Mouse (Mus musculus): Measurements from ENCODE around the gene Cnr2. TPM values are rescaled to one million over a fixed set of nuclear protein-coding genes. Genes with fewer than 3 reads are reported as not detected.

Gene Cnr2
- polyA plus RNA-seq, 1 experiment from 2014 or later, result 2.6 TPM

DNA sequence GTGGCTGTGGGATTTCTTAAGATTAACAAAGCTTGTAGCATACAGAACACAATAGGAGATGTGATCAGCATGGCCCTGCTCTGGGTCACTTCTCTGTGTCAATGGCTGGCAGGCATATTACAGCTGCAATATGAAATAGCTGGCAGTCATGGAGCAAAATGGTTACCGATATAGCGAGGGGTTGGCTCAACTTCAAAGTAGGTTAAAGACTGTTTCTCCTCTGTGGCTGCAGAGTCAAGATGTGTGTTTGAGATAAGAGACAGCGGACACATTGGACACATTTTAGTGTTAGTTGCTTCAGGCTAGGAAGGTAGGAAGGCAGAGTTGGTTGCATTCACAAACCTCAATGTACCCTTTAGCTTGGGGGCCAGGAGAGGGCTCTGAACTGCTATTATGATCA lies 11.4 kb downstream of the Cnr2 start:
- Histone ChIP-seq H3K27ac (ENCODE audit: low read depth) (no peak overlapping the region), H3K4me2 (ENCODE audit: low read depth, low read length) (no peak overlapping the region), H3K4me3 (ENCODE audit: low read depth, low read length) (no peak overlapping the region), H3K4me1 (ENCODE audit: insufficient read depth) (0 out of 2 replicates have a peak, but pooled peaks cover 7% of the 10 kb centered on the region), H3K27me3 (ENCODE audit: insufficient read depth, low read length) (no peaks in the 10 kb centered on the region), H3K9ac (replicated peaks) (no peak overlapping the region), H3K36me3 (replicated peaks; ENCODE audit: insufficient read depth, low read length) (no peaks in the 10 kb centered on the region), H3K9me3 (ENCODE audit: low read length) (no peaks in the 10 kb centered on the region)
- DNase-seq (no peak), ATAC-seq (0 out of 2 replicates have a peak, but pooled peaks have one; percentile 15)
- 44% methylated on average over 3 of the region's 3 CpGs for WGBS (ENCODE audit: insufficient replicate concordance)
- TF ChIP-seq CTCF (IDR thresholded peaks at IDR 0.05; ENCODE audit: low read depth) (no peak), EP300 (IDR thresholded peaks at IDR 0.05; ENCODE audit: low read depth) (peak; percentile 72)

DNA sequence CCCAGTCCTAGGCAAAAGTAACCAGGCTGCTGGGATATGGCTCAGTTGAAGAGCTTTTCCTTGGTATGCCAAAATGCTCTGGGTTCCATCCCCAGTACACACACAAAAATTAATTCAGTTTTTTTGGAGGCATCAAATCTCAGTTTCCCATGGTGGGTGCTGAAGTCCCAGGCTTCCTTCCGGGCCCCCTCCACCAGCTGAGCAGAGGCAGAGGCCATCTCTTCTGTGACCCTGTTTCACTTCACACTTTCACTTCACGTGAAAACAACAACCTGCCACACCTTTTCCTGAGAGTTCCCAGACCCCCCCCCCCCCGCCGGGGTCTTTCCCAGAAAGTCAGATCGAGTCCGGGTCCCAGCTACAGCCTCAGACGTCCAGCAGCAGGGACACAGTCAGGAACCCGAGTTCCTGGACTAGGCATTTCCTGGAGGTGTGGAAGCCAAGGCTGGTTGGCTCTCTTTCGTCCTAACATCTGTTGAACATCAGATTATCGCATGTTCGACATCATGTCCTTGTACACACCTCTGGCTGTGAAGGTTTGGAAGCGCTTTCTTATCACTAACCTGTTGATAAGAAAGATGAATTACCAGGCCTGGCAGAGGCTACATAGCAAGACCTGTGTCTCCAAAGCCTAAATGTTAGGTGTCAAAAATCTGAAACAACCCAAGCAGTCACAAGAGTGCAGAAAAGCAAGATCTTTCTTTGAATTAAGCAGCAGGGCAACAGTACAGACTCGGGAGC lies 14.3 kb downstream of the Cnr2 start:
- H3K9me3 ChIP-seq (ENCODE audit: low read length), result no peaks in the 10 kb centered on the region
- no peak overlapping the region for H3K4me3 ChIP-seq (ENCODE audit: low read depth, low read length)
- no peak for TF ChIP-seq CTCF (IDR thresholded peaks at IDR 0.05; ENCODE audit: low read depth)
- TF ChIP-seq EP300 (IDR thresholded peaks at IDR 0.05; ENCODE audit: low read depth), result no peak
- ATAC-seq, result no peak
- no peaks in the 10 kb centered on the region for H3K36me3 ChIP-seq (replicated peaks; ENCODE audit: insufficient read depth, low read length)
- no peak overlapping the region for H3K27ac ChIP-seq (ENCODE audit: low read depth)
- H3K4me1 ChIP-seq (ENCODE audit: insufficient read depth), result 0 out of 2 replicates have a peak, but pooled peaks cover 7% of the 10 kb centered on the region
- H3K27me3 ChIP-seq (ENCODE audit: insufficient read depth, low read length), result no peaks in the 10 kb centered on the region
- no peak overlapping the region for H3K9ac ChIP-seq (replicated peaks)
- WGBS (ENCODE audit: insufficient replicate concordance), result 42% methylated on average over 13 of the region's 13 CpGs
- DNase-seq, result no peak
- no peak overlapping the region for H3K4me2 ChIP-seq (ENCODE audit: low read depth, low read length)

DNA sequence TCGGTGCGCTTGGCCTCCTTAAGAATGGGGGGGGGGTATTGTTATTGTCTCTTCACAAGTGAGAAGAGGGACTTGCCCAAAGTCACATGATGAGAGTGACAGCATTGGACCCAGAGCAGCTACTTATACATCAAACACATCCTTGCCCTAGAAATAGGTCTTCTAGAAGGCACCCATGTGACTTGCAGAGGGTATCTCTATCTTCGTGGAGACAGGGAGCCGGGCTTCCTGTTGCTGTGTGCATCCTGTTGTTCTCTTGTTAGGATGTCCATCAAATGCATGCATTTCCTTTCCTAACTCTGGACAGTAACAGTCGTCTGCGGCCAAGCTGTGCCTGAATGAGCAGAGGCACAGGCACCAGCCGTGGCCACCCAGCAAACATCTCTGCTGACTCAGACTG lies 16.3 kb downstream of the Cnr2 start:
- Histone ChIP-seq H3K4me1 (ENCODE audit: insufficient read depth) (0 out of 2 replicates have a peak, but pooled peaks cover 7% of the 10 kb centered on the region), H3K27me3 (ENCODE audit: insufficient read depth, low read length) (no peaks in the 10 kb centered on the region), H3K27ac (ENCODE audit: low read depth) (peak overlapping the region; percentile 66), H3K4me3 (ENCODE audit: low read depth, low read length) (no peak overlapping the region), H3K36me3 (replicated peaks; ENCODE audit: insufficient read depth, low read length) (no peaks in the 10 kb centered on the region), H3K9ac (replicated peaks) (no peak overlapping the region), H3K4me2 (ENCODE audit: low read depth, low read length) (no peak overlapping the region), H3K9me3 (ENCODE audit: low read length) (no peaks in the 10 kb centered on the region)
- TF ChIP-seq CTCF (IDR thresholded peaks at IDR 0.05; ENCODE audit: low read depth) (no peak), EP300 (IDR thresholded peaks at IDR 0.05; ENCODE audit: low read depth) (peak; percentile 48; the same call in 1 of the 2 replicates)
- WGBS (ENCODE audit: insufficient replicate concordance), result 45% methylated on average over 7 of the region's 7 CpGs
- ATAC-seq (peak; percentile 74), DNase-seq (no peak)

DNA sequence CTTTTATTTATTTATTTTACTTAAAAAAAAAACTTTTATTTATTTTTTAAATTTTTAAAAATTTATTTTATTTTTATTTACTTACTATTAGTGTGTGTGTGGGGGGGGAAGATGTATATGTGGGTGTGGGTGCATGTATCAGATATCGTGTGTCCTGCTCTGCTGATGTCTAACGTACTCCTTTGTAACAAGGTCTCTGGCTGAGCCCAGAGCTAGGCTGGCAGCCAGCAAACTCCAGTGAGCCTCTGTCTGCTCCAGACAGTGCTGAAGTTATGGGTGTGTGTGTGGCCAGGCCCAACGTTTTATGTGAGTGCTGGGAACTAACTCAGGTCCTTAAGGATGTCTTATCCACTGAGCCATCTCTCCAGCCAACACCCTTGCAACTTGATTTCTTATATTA lies 17.0 kb downstream of the Cnr2 start:
- H3K9me3 ChIP-seq (ENCODE audit: low read length), result no peaks in the 10 kb centered on the region
- TF ChIP-seq EP300 (IDR thresholded peaks at IDR 0.05; ENCODE audit: low read depth) (no peak), CTCF (IDR thresholded peaks at IDR 0.05; ENCODE audit: low read depth) (no peak)
- H3K4me1 ChIP-seq (ENCODE audit: insufficient read depth), result 0 out of 2 replicates have a peak, but pooled peaks cover 7% of the 10 kb centered on the region
- H3K36me3 ChIP-seq (replicated peaks; ENCODE audit: insufficient read depth, low read length), result peaks cover 4% of the 10 kb centered on the region; the same call in 1 of the 2 replicates
- no peaks in the 10 kb centered on the region for H3K27me3 ChIP-seq (ENCODE audit: insufficient read depth, low read length)
- 41% methylated on average over 3 of the region's 3 CpGs for WGBS (ENCODE audit: insufficient replicate concordance)
- H3K27ac ChIP-seq (ENCODE audit: low read depth), result peak overlapping the region; percentile 66; the same call in 1 of the 2 replicates
- no peak overlapping the region for H3K4me3 ChIP-seq (ENCODE audit: low read depth, low read length)
- no peak overlapping the region for H3K4me2 ChIP-seq (ENCODE audit: low read depth, low read length)
- no peak for DNase-seq
- no peak for ATAC-seq
- no peak overlapping the region for H3K9ac ChIP-seq (replicated peaks)

DNA sequence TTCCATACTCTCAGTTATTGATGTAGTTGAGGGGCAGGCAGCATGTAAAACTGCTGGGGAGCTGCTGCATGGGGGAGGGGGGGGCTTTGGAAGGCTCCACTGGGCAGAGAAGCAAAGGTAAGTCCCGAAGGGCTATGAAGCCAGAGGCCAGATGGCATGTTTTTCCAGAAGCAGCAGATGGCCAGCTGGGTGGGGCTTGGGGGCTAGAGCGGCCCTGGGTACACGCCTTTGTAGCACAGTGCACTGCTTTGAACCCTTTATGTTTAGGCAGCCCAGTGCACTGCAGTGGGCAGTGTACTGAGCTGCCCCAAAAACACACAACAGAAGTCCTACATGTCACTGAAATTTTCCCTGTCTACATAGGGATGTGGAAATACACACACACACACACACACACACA lies 17.6 kb downstream of the Cnr2 start:
- 35% methylated on average over 3 of the region's 3 CpGs for WGBS (ENCODE audit: insufficient replicate concordance)
- peak; percentile 41; the same call in 1 of the 2 replicates for ATAC-seq
- Histone ChIP-seq H3K27ac (ENCODE audit: low read depth) (no peak overlapping the region; the same call in 1 of the 2 replicates), H3K27me3 (ENCODE audit: insufficient read depth, low read length) (no peaks in the 10 kb centered on the region), H3K4me2 (ENCODE audit: low read depth, low read length) (peak overlapping the region; percentile 14; the same call in 1 of the 2 replicates), H3K4me3 (ENCODE audit: low read depth, low read length) (peak overlapping the region; percentile 1; the same call in 1 of the 2 replicates), H3K9me3 (ENCODE audit: low read length) (no peaks in the 10 kb centered on the region), H3K9ac (replicated peaks) (no peak overlapping the region), H3K36me3 (replicated peaks; ENCODE audit: insufficient read depth, low read length) (peaks cover 4% of the 10 kb centered on the region; the same call in 1 of the 2 replicates), H3K4me1 (ENCODE audit: insufficient read depth) (peaks cover 7% of the 10 kb centered on the region; the same call in 1 of the 2 replicates)
- no peak for DNase-seq
- TF ChIP-seq EP300 (IDR thresholded peaks at IDR 0.05; ENCODE audit: low read depth), result no peak
- TF ChIP-seq CTCF (IDR thresholded peaks at IDR 0.05; ENCODE audit: low read depth), result no peak

DNA sequence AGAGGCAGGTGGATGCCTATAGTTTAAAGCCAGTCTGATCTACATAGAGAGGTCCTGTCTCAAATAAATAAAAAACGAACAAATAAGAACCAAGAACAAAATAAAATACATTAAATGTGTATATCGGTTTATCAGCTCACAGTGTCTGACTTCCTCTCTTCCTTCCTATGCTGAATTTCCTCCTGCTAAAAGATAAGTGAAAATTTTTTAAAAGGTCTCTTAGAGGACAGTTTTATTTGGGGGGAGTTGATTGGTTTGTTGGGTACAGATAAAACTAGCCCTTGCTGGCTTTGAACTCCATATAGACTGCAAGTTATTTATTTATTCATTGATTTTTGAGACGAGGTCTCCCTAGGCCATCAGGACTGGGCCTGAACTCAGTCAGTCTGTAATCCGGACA lies 18.2 kb downstream of the Cnr2 start:
- ATAC-seq, result no peak
- peaks cover 7% of the 10 kb centered on the region; the same call in 1 of the 2 replicates for H3K4me1 ChIP-seq (ENCODE audit: insufficient read depth)
- TF ChIP-seq EP300 (IDR thresholded peaks at IDR 0.05; ENCODE audit: low read depth), result peak; percentile 58
- TF ChIP-seq CTCF (IDR thresholded peaks at IDR 0.05; ENCODE audit: low read depth), result no peak
- H3K27me3 ChIP-seq (ENCODE audit: insufficient read depth, low read length), result no peaks in the 10 kb centered on the region
- no peak overlapping the region for H3K9ac ChIP-seq (replicated peaks)
- peaks cover 6% of the 10 kb centered on the region; the same call in 1 of the 2 replicates for H3K36me3 ChIP-seq (replicated peaks; ENCODE audit: insufficient read depth, low read length)
- no peaks in the 10 kb centered on the region for H3K9me3 ChIP-seq (ENCODE audit: low read length)
- DNase-seq, result no peak
- WGBS (ENCODE audit: insufficient replicate concordance), result 41% methylated on average over 4 of the region's 4 CpGs
- H3K4me3 ChIP-seq (ENCODE audit: low read depth, low read length), result no peak overlapping the region
- peak overlapping the region; percentile 40; the same call in 1 of the 2 replicates for H3K27ac ChIP-seq (ENCODE audit: low read depth)
- 0 out of 2 replicates have a peak overlapping the region, but pooled peaks have one; percentile 14 for H3K4me2 ChIP-seq (ENCODE audit: low read depth, low read length)

All from liver, postnatal 0 days (tissue).